Mouse (Mus musculus): ENCODE data around the gene Gm10392.

Gene Gm10392

GRCm38 (mm10) chr11:77508068-77509021 lies 10.7 kb downstream of the Gm10392 start:
- peak; percentile 85 for DNase-seq (ENCODE audit: low read depth, low spot score)

- no peak for DNase-seq (ENCODE audit: low read depth, low spot score)
These were observed 11.6 kb downstream of the Gm10392 start for GRCm38 (mm10) chr11:77507426-77507825.

- no peak for DNase-seq (ENCODE audit: low read depth, low spot score)
These were observed 12.1 kb downstream of the Gm10392 start for GRCm38 (mm10) chr11:77506941-77507340.

- DNase-seq (ENCODE audit: low read depth, low spot score): no peak
These were observed 12.7 kb downstream of the Gm10392 start for GRCm38 (mm10) chr11:77506273-77506672.

GRCm38 (mm10) chr11:77505291-77505980 lies 13.6 kb downstream of the Gm10392 start:
- DNase-seq (ENCODE audit: low read depth, low spot score): no peak

GRCm38 (mm10) chr11:77504377-77504776 lies 14.6 kb downstream of the Gm10392 start:
- DNase-seq (ENCODE audit: low read depth, low spot score): no peak

- no peak for DNase-seq (ENCODE audit: low read depth, low spot score)
These were observed 15.5 kb downstream of the Gm10392 start for GRCm38 (mm10) chr11:77503511-77503910.

- DNase-seq (ENCODE audit: low read depth, low spot score): no peak
These were observed 16.5 kb downstream of the Gm10392 start for GRCm38 (mm10) chr11:77502481-77502880.

GRCm38 (mm10) chr11:77501971-77502370 lies 17.0 kb downstream of the Gm10392 start:
- DNase-seq (ENCODE audit: low read depth, low spot score): no peak

- peak; percentile 80 for DNase-seq (ENCODE audit: low read depth, low spot score)
These were observed 17.6 kb downstream of the Gm10392 start for GRCm38 (mm10) chr11:77501392-77501791.

GRCm38 (mm10) chr11:77500361-77501325 lies 18.4 kb downstream of the Gm10392 start:
- DNase-seq (ENCODE audit: low read depth, low spot score): no peak

GRCm38 (mm10) chr11:77499354-77499753 lies 19.6 kb downstream of the Gm10392 start:
- no peak for DNase-seq (ENCODE audit: low read depth, low spot score)

GRCm38 (mm10) chr11:77498261-77499139 lies 20.5 kb downstream of the Gm10392 start:
- no peak for DNase-seq (ENCODE audit: low read depth, low spot score)

GRCm38 (mm10) chr11:77497851-77498250 lies 21.1 kb downstream of the Gm10392 start:
- DNase-seq (ENCODE audit: low read depth, low spot score): no peak

GRCm38 (mm10) chr11:77497341-77497756 lies 21.6 kb downstream of the Gm10392 start:
- peak; percentile 84 for DNase-seq (ENCODE audit: low read depth, low spot score)

- DNase-seq (ENCODE audit: low read depth, low spot score): no peak
These were observed 23.5 kb downstream of the Gm10392 start for GRCm38 (mm10) chr11:77495507-77495906.

- no peak for DNase-seq (ENCODE audit: low read depth, low spot score)
These were observed 24.2 kb downstream of the Gm10392 start for GRCm38 (mm10) chr11:77494782-77495181.

- DNase-seq (ENCODE audit: low read depth, low spot score): no peak
These were observed 24.7 kb downstream of the Gm10392 start for GRCm38 (mm10) chr11:77494344-77494676.

GRCm38 (mm10) chr11:77493512-77494343 lies 25.3 kb downstream of the Gm10392 start, which contains the start of gene Git1:
Gene Git1, plus strand, starts transcription at chr11:77493562.
- no peak for DNase-seq (ENCODE audit: low read depth, low spot score)
